ENCODE assay signal across 26 mouse cellular contexts in genomic region chr2:173479050-173479449, GRCm38 (mm10). TPM values are rescaled to one million over a fixed set of nuclear protein-coding genes. Genes with fewer than 3 reads are reported as not detected.
DNase-seq lines count a peak whose midpoint lies in the region; ATAC-seq lines count a peak whose summit lies in the region.
"Had no signal": no experiment of that assay in that cellular context is flagged by ENCODE, and none has a peak within 500 bp of the region (broad histone marks: within the 10 kb centered on the region; RNA-seq: fewer than 3 reads in every experiment).

No protein-coding gene starts in this region.

- DNase-seq in adrenal gland, postnatal 14 days, result peak; percentile 36
- DNase-seq in adrenal gland, adult 2 months, result no peak
- DNase-seq in intestine, embryonic 14.5 days (ENCODE audit: low spot score), result peak; percentile 20
- peak; percentile 20 to 50 for DNase-seq in kidney, postnatal 25 days
- no peak for DNase-seq in kidney, adult 11 months
- peak; percentile 15 to 59 for DNase-seq in urinary bladder, postnatal 4 days (ENCODE audit: low spot score in 2 of 2)
- DNase-seq in urinary bladder, postnatal 14 days (ENCODE audit: low spot score), result no peak
- DNase-seq: cerebellum, adult 2 months; cerebellum, postnatal 10 days; gastrocnemius, postnatal 36 days; heart, adult 18-20 months; heart, postnatal 10 days had no signal

- H3K27ac ChIP-seq in intestine, embryonic 14.5 days (ENCODE audit: low read depth), result no peak overlapping the region
- H3K27ac ChIP-seq in intestine, embryonic 15.5 days, result no peak overlapping the region
- H3K27ac ChIP-seq: embryonic facial prominence, embryonic 10.5 days; forebrain, embryonic 15.5 days; heart, embryonic 10.5 days; hindbrain, embryonic 13.5 days; hindbrain, postnatal 0 days had no signal

- H3K4me3 ChIP-seq in intestine, embryonic 14.5 days (ENCODE audit: low read depth, low read length), result no peak overlapping the region
- no peak overlapping the region for H3K4me3 ChIP-seq in intestine, embryonic 15.5 days (replicated peaks)
- H3K4me3 ChIP-seq: embryonic facial prominence, embryonic 10.5 days; forebrain, embryonic 15.5 days; heart, embryonic 10.5 days; hindbrain, embryonic 13.5 days had no signal

- no peaks in the 10 kb centered on the region for H3K36me3 ChIP-seq in intestine, embryonic 14.5 days (ENCODE audit: control insufficient read depth, insufficient read depth, low read length)
- no peaks in the 10 kb centered on the region for H3K36me3 ChIP-seq in intestine, embryonic 15.5 days
- H3K36me3 ChIP-seq: embryonic facial prominence, embryonic 10.5 days; forebrain, embryonic 15.5 days; heart, embryonic 10.5 days; hindbrain, embryonic 13.5 days had no signal

- no peaks in the 10 kb centered on the region for H3K4me1 ChIP-seq in intestine, embryonic 14.5 days (replicated peaks; ENCODE audit: control insufficient read depth, insufficient read depth, low read length)
- H3K4me1 ChIP-seq in intestine, embryonic 15.5 days (replicated peaks), result no peaks in the 10 kb centered on the region
- H3K4me1 ChIP-seq: embryonic facial prominence, embryonic 10.5 days; forebrain, embryonic 15.5 days; heart, embryonic 10.5 days; hindbrain, embryonic 13.5 days had no signal

- no peak overlapping the region for H3K4me2 ChIP-seq in intestine, embryonic 14.5 days (ENCODE audit: low read length)
- H3K4me2 ChIP-seq in intestine, embryonic 15.5 days (replicated peaks), result no peak overlapping the region
- H3K4me2 ChIP-seq: forebrain, embryonic 15.5 days; hindbrain, embryonic 13.5 days had no signal

- H3K27me3 ChIP-seq in intestine, embryonic 14.5 days (replicated peaks; ENCODE audit: control insufficient read depth, insufficient read depth, low read length), result no peaks in the 10 kb centered on the region
- no peaks in the 10 kb centered on the region for H3K27me3 ChIP-seq in intestine, embryonic 15.5 days (replicated peaks)
- H3K27me3 ChIP-seq: forebrain, embryonic 15.5 days; hindbrain, embryonic 13.5 days had no signal

- ATAC-seq in intestine, embryonic 14.5 days (replicated peaks; ENCODE audit: low FRiP score, low TSS enrichment, low read depth), result no peak
- no peak for ATAC-seq in intestine, embryonic 15.5 days
- ATAC-seq: activated CD4-positive, CD25-positive, alpha-beta regulatory T cell, adult 4 months; forebrain, embryonic 15.5 days; hindbrain, postnatal 0 days; Patski had no signal

- 77% methylated on average over 12 of the region's 12 CpGs for WGBS in intestine, embryonic 14.5 days
- WGBS in intestine, embryonic 15.5 days, result 76% methylated on average over 12 of the region's 12 CpGs

- H3K9ac ChIP-seq in intestine, embryonic 14.5 days (ENCODE audit: low read length), result no peak overlapping the region
- H3K9ac ChIP-seq in intestine, embryonic 15.5 days, result no peak overlapping the region
- H3K9ac ChIP-seq: forebrain, embryonic 15.5 days; hindbrain, embryonic 13.5 days had no signal

- H3K9me3 ChIP-seq in intestine, embryonic 14.5 days (ENCODE audit: control insufficient read depth, low read length), result no peaks in the 10 kb centered on the region
- H3K9me3 ChIP-seq in intestine, embryonic 15.5 days, result no peaks in the 10 kb centered on the region
- H3K9me3 ChIP-seq: embryonic facial prominence, embryonic 10.5 days; forebrain, embryonic 15.5 days; heart, embryonic 10.5 days; hindbrain, embryonic 13.5 days had no signal

RNA-seq across cellular contexts. Expression of gene 1700021F07Rik, which starts 43.3 kb away (rescaled TPM):
- not detected in 2 replicates for total RNA-seq in adrenal gland, postnatal 14 days (2021)
- total RNA-seq in adrenal gland, adult 2 months (2021), result not detected
- polyA plus RNA-seq in adrenal gland, adult 2 months (2012; rRNA removed), result not detected in 2 replicates
- polyA plus RNA-seq in intestine, embryonic 14.5 days (2014; fragmentation: Nextera tagmentation; extraction: Ambion mirVana), result not detected in 2 replicates
- polyA plus RNA-seq in intestine, embryonic 15.5 days (2015; fragmentation: Nextera tagmentation; extraction: Ambion mirVana), result not detected in 2 replicates
- total RNA-seq: adrenal gland, postnatal 36 days; CH12.LX; gastrocnemius, adult 8-10 months; gastrocnemius, postnatal 36 days; heart, adult 18-20 months; heart, postnatal 10 days; hematopoietic stem cell, adult 5-6 weeks; hindbrain, postnatal 0 days had no signal
- polyA plus RNA-seq: activated CD4-positive, CD25-positive, alpha-beta regulatory T cell, adult 4 months; cerebellum, adult 2 months; embryonic facial prominence, embryonic 10.5 days; embryonic facial prominence, embryonic 14.5 days; forebrain, embryonic 15.5 days; heart, embryonic 10.5 days; heart, embryonic 14.5 days; hindbrain, embryonic 13.5 days; hindbrain, postnatal 0 days; Patski had no signal

Comparison
In these comparisons a context has a peak if more than half of its experiments do, and no peak if none do; other contexts are left out.
1. DNase-seq: peak in adrenal gland, postnatal 14 days (single experiment), intestine, embryonic 14.5 days (single experiment), kidney, postnatal 25 days (2 of 2) and urinary bladder, postnatal 4 days (2 of 2); none in adrenal gland, adult 2 months (single experiment), kidney, adult 11 months (single experiment) and urinary bladder, postnatal 14 days (single experiment).